8 mouse cellular contexts compared by ENCODE assay signal in the genomic region with DNA sequence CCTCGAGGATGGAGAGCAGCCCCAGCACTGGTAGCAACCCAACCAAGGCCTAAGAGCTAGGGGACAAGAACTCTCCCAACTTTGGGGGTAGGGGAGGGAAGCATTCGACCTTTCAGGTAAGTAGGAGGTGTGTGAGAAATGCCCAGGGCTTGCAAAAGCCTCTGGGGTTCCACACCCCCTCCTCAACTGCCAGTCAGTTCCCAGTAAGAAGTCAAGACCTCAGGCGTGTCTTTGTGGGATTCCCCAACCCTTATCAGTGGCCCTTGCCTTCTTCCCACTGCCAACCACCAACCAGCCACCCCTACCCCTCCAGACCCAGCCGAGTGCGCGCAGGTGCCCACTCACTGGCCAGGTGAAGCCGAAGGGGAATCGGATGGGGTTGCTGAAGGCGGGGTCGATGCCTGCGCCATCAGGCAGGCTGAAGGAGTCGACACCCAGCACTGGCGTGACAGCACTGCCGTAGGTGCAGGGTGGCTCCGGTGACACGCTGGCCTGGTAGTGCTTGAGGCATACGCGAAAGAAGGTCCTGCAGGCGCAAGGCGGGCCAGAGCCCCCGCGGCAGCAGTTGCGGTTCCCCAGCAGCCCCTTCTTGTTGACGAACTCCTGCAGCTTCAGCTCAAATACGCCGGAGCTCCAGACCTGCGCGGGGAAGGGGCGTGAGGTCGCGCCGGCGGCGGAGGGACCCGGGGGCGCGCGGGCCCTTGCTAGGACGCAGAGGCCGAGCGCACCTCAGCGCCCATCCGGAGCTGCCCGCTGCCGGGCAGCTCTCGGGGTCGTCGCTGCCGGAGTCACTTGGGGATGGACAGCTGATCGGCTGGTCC. TPM values are rescaled to one million over a fixed set of nuclear protein-coding genes. Genes with fewer than 3 reads are reported as not detected.
DNase-seq lines count a peak whose midpoint lies in the region; ATAC-seq and TF ChIP-seq lines count a peak whose summit lies in the region.

No protein-coding gene starts in this region.

- peak overlapping the region; percentile 85 for H3K4me3 ChIP-seq in gastrocnemius, adult 2 months
- H3K4me3 ChIP-seq in ES-Bruce4 (ENCODE audit: low read depth, low read length), result peak overlapping the region; percentile 73
- peak overlapping the region; percentile 72 for H3K4me3 ChIP-seq in heart, embryonic 13.5 days
- H3K4me3 ChIP-seq in limb, embryonic 13.5 days, result peak overlapping the region; percentile 62

- WGBS in heart, embryonic 13.5 days, result 2% methylated on average over 49 of the region's 50 CpGs
- WGBS in limb, embryonic 13.5 days, result 1% methylated on average over 49 of the region's 50 CpGs

- no peaks in the 10 kb centered on the region for H3K36me3 ChIP-seq in ES-Bruce4 (ENCODE audit: control insufficient read depth, insufficient read depth, low read length, poor library complexity, severe bottlenecking)
- 0 out of 2 replicates have a peak, but pooled peaks cover 7% of the 10 kb centered on the region for H3K36me3 ChIP-seq in heart, embryonic 13.5 days
- H3K36me3 ChIP-seq in limb, embryonic 13.5 days, result no peaks in the 10 kb centered on the region

- no peak for TF ChIP-seq CTCF in gastrocnemius, adult 2 months (IDR thresholded peaks at IDR 0.05)
- no peak for TF ChIP-seq CTCF in ES-Bruce4 (IDR thresholded peaks at IDR 0.05; ENCODE audit: low read depth, low read length)

- no peak for ATAC-seq in heart, embryonic 13.5 days (ENCODE audit: extremely low read depth, insufficient number of reproducible peaks, low FRiP score, low TSS enrichment)
- no peak for ATAC-seq in limb, embryonic 13.5 days (ENCODE audit: low FRiP score, low read depth)

- no peak for TF ChIP-seq POLR2A in ES-Bruce4 (IDR thresholded peaks at IDR 0.05; ENCODE audit: insufficient read depth, low read length)

- H3K27ac ChIP-seq in gastrocnemius, adult 2 months, result peak overlapping the region; percentile 88
- no peak overlapping the region for H3K27ac ChIP-seq in ES-Bruce4 (ENCODE audit: insufficient read depth, low read length)
- peak overlapping the region; percentile 54 for H3K27ac ChIP-seq in heart, embryonic 13.5 days (replicated peaks)
- H3K27ac ChIP-seq in limb, embryonic 13.5 days, result no peak overlapping the region

- intact Hi-C loops in gastrocnemius, adult 2 months (cut with DNase I), result loop anchor here (5.0 kb wide), 1 partner anchor 87 kb away; no protein-coding TSS in a partner anchor
- intact Hi-C loops in gastrocnemius, postnatal 36 days (cut with DNase I), result loop anchor here (5.0 kb wide), 1 partner anchor 87 kb away; no protein-coding TSS in a partner anchor

- H3K4me2 ChIP-seq in heart, embryonic 13.5 days, result peak overlapping the region; percentile 99
- peak overlapping the region; percentile 98 for H3K4me2 ChIP-seq in limb, embryonic 13.5 days (replicated peaks)

- peaks cover 20% of the 10 kb centered on the region for H3K27me3 ChIP-seq in ES-Bruce4 (ENCODE audit: control insufficient read depth, insufficient read depth, low read length, poor library complexity, severe bottlenecking)
- peaks cover 91% of the 10 kb centered on the region for H3K27me3 ChIP-seq in heart, embryonic 13.5 days (replicated peaks)
- peaks cover 92% of the 10 kb centered on the region for H3K27me3 ChIP-seq in limb, embryonic 13.5 days

- peak; percentile 60 for DNase-seq in gastrocnemius, adult 2 months
- no peak for DNase-seq in gastrocnemius, postnatal 36 days
- peak; percentile 49 for DNase-seq in retina, postnatal 1 day
- no peak for DNase-seq in frontal cortex, postnatal 25 days (ENCODE audit: low spot score in 2 of 2)
- DNase-seq in gastrocnemius, postnatal 10 days, result no peak

- H3K9ac ChIP-seq in ES-Bruce4 (ENCODE audit: low read depth, poor library complexity, severe bottlenecking), result peak overlapping the region; percentile 65
- H3K9ac ChIP-seq in heart, embryonic 13.5 days, result peak overlapping the region; percentile 84
- peak overlapping the region; percentile 75 for H3K9ac ChIP-seq in limb, embryonic 13.5 days

- TF ChIP-seq EP300 in ES-Bruce4 (IDR thresholded peaks at IDR 0.05; ENCODE audit: insufficient read depth, low read depth, low read length), result no peak

- H3K4me1 ChIP-seq in ES-Bruce4 (ENCODE audit: control insufficient read depth, insufficient read depth, low read length), result no peaks in the 10 kb centered on the region
- H3K4me1 ChIP-seq in heart, embryonic 13.5 days, result peaks cover 40% of the 10 kb centered on the region
- peaks cover 24% of the 10 kb centered on the region for H3K4me1 ChIP-seq in limb, embryonic 13.5 days

- H3K9me3 ChIP-seq in ES-Bruce4 (replicated peaks; ENCODE audit: control insufficient read depth, insufficient read depth, low read length, poor library complexity, severe bottlenecking), result no peaks in the 10 kb centered on the region
- no peaks in the 10 kb centered on the region for H3K9me3 ChIP-seq in heart, embryonic 13.5 days
- no peaks in the 10 kb centered on the region for H3K9me3 ChIP-seq in limb, embryonic 13.5 days

RNA-seq across cellular contexts. Expression of gene Dll1, which starts 2.1 kb away (rescaled TPM):
- 1 to 10 TPM; 3.0 to 4.1 TPM for total RNA-seq in gastrocnemius, adult 2 months (2021)
- 1 to 10 TPM; 3.2 to 3.4 TPM for total RNA-seq in gastrocnemius, postnatal 36 days (2021)
- 1.4 and 2.0 TPM in 2 replicates for polyA plus RNA-seq in ES-Bruce4 (2011; ENCODE audit: insufficient read depth, insufficient read length, low read depth, missing spikeins)
- polyA plus RNA-seq in heart, embryonic 13.5 days (2015; fragmentation: Nextera tagmentation; extraction: Ambion mirVana), result 6.6 and 7.8 TPM in 2 replicates
- polyA plus RNA-seq in limb, embryonic 13.5 days (2015; fragmentation: Nextera tagmentation; extraction: Ambion mirVana), result 7.0 and 7.1 TPM in 2 replicates
- 10 to 100 TPM; 10.3 to 14.7 TPM for total RNA-seq in gastrocnemius, postnatal 10 days (2021)

RNA-seq across cellular contexts. Expression of gene Fam120b, which starts 21.5 kb away (rescaled TPM):
- total RNA-seq in gastrocnemius, adult 2 months (2021), result 10 to 100 TPM; 10.9 to 12.8 TPM
- 1 to 10 TPM; 7.8 to 9.9 TPM for total RNA-seq in gastrocnemius, postnatal 36 days (2021)
- 9.4 and 9.7 TPM in 2 replicates for polyA plus RNA-seq in ES-Bruce4 (2011; ENCODE audit: insufficient read depth, insufficient read length, low read depth, missing spikeins)
- polyA plus RNA-seq in heart, embryonic 13.5 days (2015; fragmentation: Nextera tagmentation; extraction: Ambion mirVana), result 13.9 and 15.2 TPM in 2 replicates
- polyA plus RNA-seq in limb, embryonic 13.5 days (2015; fragmentation: Nextera tagmentation; extraction: Ambion mirVana), result 32.8 and 34.5 TPM in 2 replicates
- total RNA-seq in gastrocnemius, postnatal 10 days (2021), result 10 to 100 TPM in 1 of 2 experiments, 1 to 10 TPM in 1; 9.8 to 12.0 TPM

Comparison
In these comparisons a context has a peak if more than half of its experiments do, and no peak if none do; other contexts are left out.
1. DNase-seq: peak in gastrocnemius, adult 2 months (single experiment) and retina, postnatal 1 day (single experiment); none in gastrocnemius, postnatal 36 days (0 of 2), frontal cortex, postnatal 25 days (0 of 2) and gastrocnemius, postnatal 10 days (single experiment).
2. H3K27ac ChIP-seq: peak in gastrocnemius, adult 2 months (single experiment) and heart, embryonic 13.5 days (single experiment); none in ES-Bruce4 (single experiment) and limb, embryonic 13.5 days (single experiment).
3. Peak in every context shown above with its lines, with median percentiles within 50 percentile points of each other: H3K4me3 ChIP-seq and H3K9ac ChIP-seq.